Mouse (Mus musculus): ENCODE data around the gene Kank3. TPM values are rescaled to one million over a fixed set of nuclear protein-coding genes. Genes with fewer than 3 reads are reported as not detected.

The Kank3 gene
- polyA plus RNA-seq (2012; rRNA removed): 64.5 and 79.4 TPM in 2 replicates

DNA sequence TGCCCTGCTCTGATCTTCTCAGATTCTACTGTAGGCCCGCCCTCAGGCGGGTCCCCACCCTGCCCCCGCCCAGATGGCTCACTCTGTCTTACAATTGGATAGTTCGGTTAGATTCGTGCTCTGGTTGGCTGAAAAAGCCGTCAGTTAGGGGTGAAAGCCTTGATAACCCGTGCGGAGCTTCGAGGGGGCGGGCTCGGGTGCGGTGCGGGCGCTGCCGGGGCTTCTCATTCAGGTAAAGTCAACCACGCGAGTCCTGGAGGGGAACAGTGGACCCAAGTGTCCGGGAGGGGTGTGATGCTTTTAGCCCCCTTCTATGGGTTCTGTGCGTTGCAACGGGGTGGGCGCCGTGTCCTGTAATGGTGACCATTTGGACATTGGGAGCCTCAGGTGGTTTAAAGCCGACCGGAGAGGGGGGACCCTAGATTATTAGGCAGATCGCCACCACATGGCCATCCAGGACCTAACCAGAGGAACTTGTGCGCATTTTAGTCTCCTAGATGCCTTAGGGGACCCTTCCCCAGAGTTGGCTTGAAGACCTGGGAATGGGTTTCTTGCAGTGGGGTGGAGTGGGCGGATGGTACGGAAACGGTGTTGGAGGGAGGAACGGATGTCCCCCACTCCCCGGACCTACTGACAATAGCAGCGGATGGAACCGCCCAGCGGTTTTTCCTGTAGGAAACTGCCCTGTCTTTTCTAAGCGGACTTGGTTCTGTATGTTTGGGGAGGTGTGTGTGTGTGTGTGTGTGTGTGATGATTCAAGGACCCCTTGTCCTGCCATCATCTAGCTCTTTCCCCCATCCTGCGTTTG, at the start of gene Kank3:
Gene Kank3, plus strand, starts transcription at position 186 of the 808 bp plus-strand sequence.

DNA sequence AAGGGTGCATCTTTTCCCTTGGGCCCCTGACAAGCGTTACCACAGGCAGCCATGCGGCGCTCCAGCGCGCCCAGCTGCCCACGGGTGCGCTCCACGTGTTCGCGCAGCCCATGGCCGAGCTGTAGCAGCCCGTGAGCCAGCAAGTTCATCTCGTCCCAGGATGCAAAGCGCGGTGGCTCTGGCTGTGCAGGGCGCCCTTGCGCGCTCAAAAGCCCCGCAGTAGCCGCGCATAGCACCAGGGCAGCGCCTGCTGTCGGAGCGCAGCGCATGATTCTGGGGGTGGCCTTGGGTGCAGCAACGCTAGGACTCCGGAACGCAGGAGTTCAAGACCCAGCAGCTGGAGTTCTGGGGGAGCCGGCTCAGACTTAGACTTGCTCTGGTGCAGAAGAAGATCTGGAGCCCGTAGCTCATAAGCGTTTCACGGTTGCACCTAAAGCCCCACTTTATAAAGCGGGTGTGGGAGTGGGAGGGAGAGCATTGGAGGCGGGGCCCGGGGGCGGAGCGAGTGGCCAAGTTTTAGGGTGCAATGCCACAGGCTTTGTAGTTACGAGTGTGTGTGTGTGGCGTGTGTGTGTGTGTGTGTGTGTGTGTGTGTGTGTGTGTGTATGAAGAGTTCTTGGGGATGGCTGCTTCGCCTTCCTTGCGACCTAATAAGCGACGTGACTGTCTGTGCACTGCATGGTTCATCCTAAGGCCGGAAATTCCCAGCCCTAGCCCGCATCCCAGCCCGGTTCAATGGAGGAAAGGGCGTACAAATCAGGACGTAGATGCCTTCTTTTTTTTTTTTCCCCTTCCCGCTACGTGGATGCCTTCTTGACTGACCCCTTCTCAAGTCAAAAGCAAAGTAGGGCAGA, 29.0 kb upstream of the Kank3 start, which contains the start of gene Angptl4:
Gene Angptl4, minus strand, starts transcription at position 707 of the 854 bp plus-strand sequence.

DNA sequence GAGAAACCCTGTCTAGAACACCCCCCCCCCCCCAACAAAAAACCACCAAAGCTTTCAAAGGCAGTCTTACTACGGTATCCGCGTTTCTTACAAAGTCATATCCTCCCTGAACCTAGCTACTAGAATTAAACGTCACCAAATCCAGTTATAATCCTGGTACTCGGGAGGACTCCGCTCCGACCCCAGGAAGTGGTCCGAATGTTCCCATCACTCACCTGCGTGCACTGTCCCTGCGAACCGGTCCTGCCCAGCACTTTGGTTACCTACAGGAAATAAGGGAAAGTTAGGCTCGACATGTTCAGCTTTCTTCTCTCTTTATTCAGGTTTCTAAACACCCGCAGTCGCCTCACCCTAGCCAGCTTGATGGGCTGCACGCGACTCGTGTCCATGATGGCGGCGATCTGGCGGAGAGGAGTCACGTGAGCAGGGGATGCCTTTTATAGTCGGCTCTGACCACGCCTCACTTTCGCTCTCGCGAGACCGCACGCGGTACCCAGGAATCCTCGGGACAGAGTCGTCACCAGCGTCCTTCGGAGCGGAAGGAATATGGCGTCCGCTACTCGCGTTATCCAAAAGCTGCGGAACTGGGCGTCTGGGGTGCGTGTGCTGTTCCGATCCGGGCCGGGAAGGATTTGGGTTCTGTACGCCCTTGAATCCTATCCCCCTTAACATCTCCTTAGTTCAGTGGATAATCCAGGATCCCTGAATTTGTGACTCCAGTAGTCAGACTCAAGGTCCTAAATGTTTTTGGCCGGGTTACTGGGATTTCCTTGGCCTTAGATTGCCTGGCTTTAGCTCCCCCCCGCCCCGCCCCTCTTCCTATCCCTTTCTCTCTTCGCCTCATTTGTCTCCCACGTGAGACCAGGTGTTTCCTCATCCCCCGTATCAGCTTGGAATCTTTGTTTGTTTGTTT, 14.0 kb downstream of the Kank3 start, which contains the start of the genes Rps28 and Ndufa7:
Gene Rps28, minus strand, starts transcription at position 479 of the 913 bp plus-strand sequence.
Gene Ndufa7, plus strand, starts transcription at position 489 of the 913 bp plus-strand sequence.

DNA sequence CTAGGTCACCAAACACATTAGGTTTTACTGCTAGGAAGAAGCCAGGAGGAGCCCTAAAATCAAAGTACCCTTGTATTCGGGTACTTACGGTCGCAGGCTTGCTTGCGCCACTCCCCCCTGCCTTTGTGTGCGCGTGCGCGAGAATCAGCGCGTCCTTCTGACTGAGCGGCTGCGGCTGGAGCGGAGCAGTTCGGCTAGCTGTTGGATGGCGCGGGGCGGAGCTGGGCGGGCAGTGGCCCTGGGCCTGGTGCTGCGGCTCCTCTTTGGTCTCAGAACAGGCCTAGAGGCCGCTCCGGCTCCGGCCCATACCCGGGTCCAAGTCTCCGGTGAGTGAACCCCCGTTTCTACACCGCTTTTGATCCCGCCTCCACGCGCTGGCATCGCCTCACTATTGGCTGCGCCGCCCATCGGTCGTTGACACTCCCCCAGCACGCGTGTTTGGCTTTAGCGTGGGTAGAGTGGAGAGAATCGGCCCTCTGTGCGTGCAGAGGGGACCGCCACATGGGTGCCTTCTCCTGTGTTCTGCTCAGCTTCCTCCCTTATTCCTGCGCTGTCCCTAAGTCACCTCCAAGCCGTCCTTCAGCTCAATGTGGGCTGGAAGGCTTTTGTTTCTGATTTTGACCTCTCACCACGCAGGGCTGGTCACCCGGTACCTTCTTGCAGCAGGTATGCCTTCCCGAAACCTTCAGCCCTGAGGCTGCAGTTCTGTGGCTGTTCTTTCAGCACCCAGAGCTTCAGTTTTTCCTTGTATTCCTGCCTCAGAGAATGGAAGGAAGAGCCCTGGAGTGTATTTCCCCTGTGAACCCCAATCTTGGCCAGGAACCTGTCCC, 32.9 kb downstream of the Kank3 start, which contains the start of gene Cd320:
Gene Cd320, plus strand, starts transcription at position 126 of the 830 bp plus-strand sequence.

Other genes starting within 250 kb of the Kank3 start
- 85.7 and 102 TPM in 2 replicates for gene Zfp414, start 181.4 kb upstream of the Kank3 start, polyA plus RNA-seq (2012; rRNA removed)
- gene Pram1, start 172.5 kb upstream of the Kank3 start, polyA plus RNA-seq (2012; rRNA removed): 0.47 and 0.66 TPM in 2 replicates
- gene Hnrnpm, start 123.7 kb upstream of the Kank3 start, polyA plus RNA-seq (2012; rRNA removed): 178 and 186 TPM in 2 replicates
- gene March2, start 91.8 kb upstream of the Kank3 start, polyA plus RNA-seq (2012; rRNA removed): 65.0 and 70.7 TPM in 2 replicates
- 523 and 577 TPM in 2 replicates for gene Rab11b, start 50.0 kb upstream of the Kank3 start, polyA plus RNA-seq (2012; rRNA removed)
- gene Angptl4, start 28.7 kb upstream of the Kank3 start, polyA plus RNA-seq (2012; rRNA removed): 7.9 and 9.8 TPM in 2 replicates
- 1,131 and 1,306 TPM in 2 replicates for gene Rps28, start 14.0 kb downstream of the Kank3 start, polyA plus RNA-seq (2012; rRNA removed)
- gene Ndufa7, start 14.1 kb downstream of the Kank3 start, polyA plus RNA-seq (2012; rRNA removed): 333 and 341 TPM in 2 replicates
- 29.8 and 36.6 TPM in 2 replicates for gene Cd320, start 32.6 kb downstream of the Kank3 start, polyA plus RNA-seq (2012; rRNA removed)
- gene Gm7029, start 63.3 kb downstream of the Kank3 start, polyA plus RNA-seq (2012; rRNA removed): not detected in 2 replicates
- gene Kifc1, start 80.1 kb downstream of the Kank3 start, polyA plus RNA-seq (2012; rRNA removed): 12.0 and 13.5 TPM in 2 replicates
- gene Platr17, start 94.6 kb downstream of the Kank3 start, polyA plus RNA-seq (2012; rRNA removed): 0.21 and 0.24 TPM in 2 replicates
- 39.3 and 40.5 TPM in 2 replicates for gene Daxx, start 98.9 kb downstream of the Kank3 start, polyA plus RNA-seq (2012; rRNA removed)
- gene Tapbp, start 105.4 kb downstream of the Kank3 start, polyA plus RNA-seq (2012; rRNA removed): 14.7 and 16.0 TPM in 2 replicates
- 26.4 and 28.4 TPM in 2 replicates for gene Zbtb22, start 105.4 kb downstream of the Kank3 start, polyA plus RNA-seq (2012; rRNA removed)
- gene Rgl2, start 119.0 kb downstream of the Kank3 start, polyA plus RNA-seq (2012; rRNA removed): 183 and 190 TPM in 2 replicates
- 117 and 126 TPM in 2 replicates for gene Pfdn6, start 129.8 kb downstream of the Kank3 start, polyA plus RNA-seq (2012; rRNA removed)
- 20.5 and 22.2 TPM in 2 replicates for gene Wdr46, start 130.1 kb downstream of the Kank3 start, polyA plus RNA-seq (2012; rRNA removed)
- gene B3galt4, start 141.0 kb downstream of the Kank3 start, polyA plus RNA-seq (2012; rRNA removed): 10.4 and 11.6 TPM in 2 replicates
- 58.2 and 62.1 TPM in 2 replicates for gene Vps52, start 145.3 kb downstream of the Kank3 start, polyA plus RNA-seq (2012; rRNA removed)
- 648 and 656 TPM in 2 replicates for gene Rps18, start 145.5 kb downstream of the Kank3 start, polyA plus RNA-seq (2012; rRNA removed)
- gene H2-K1, start 189.8 kb downstream of the Kank3 start, polyA plus RNA-seq (2012; rRNA removed): 24.0 and 24.8 TPM in 2 replicates
- gene Ring1, start 214.2 kb downstream of the Kank3 start, polyA plus RNA-seq (2012; rRNA removed): 48.8 and 51.4 TPM in 2 replicates
- 98.3 and 102 TPM in 2 replicates for gene H2-Ke6, start 217.5 kb downstream of the Kank3 start, polyA plus RNA-seq (2012; rRNA removed)
- gene Slc39a7, start 221.2 kb downstream of the Kank3 start, polyA plus RNA-seq (2012; rRNA removed): 112 TPM in 2 replicates
- gene Rxrb, start 221.3 kb downstream of the Kank3 start, polyA plus RNA-seq (2012; rRNA removed): 82.1 and 83.7 TPM in 2 replicates
- gene Col11a2, start 228.9 kb downstream of the Kank3 start, polyA plus RNA-seq (2012; rRNA removed): 10.7 and 17.0 TPM in 2 replicates